Mouse (Mus musculus): ENCODE measurements around the gene Ccdc191.

Ccdc191 gene

GRCm38 (mm10) chr16:43979328-43980109 lies 89.9 kb downstream of the Ccdc191 start, which contains the start of gene Zdhhc23:
Zdhhc23 (minus strand) TSS chr16:43979791.
- CTCF ChIA-PET: no interaction called here

- CTCF ChIA-PET: no interaction called here
Observed at GRCm38 (mm10) chr16:43980110-43980609, 90.6 kb downstream of the Ccdc191 start.

GRCm38 (mm10) chr16:43986299-43986698 lies 96.7 kb downstream of the Ccdc191 start:
- CTCF ChIA-PET: no interaction called here

GRCm38 (mm10) chr16:43994623-43995022 lies 105.0 kb downstream of the Ccdc191 start:
- CTCF ChIA-PET: no interaction called here

- CTCF ChIA-PET: no interaction called here
Observed at GRCm38 (mm10) chr16:43999111-43999510, 109.5 kb downstream of the Ccdc191 start.

- CTCF ChIA-PET: interaction anchor here (0.5 kb wide), 1 partner anchor 23 kb away, joined by 4 read pairs; no protein-coding TSS in a partner anchor
Observed at GRCm38 (mm10) chr16:43999541-43999940, 109.9 kb downstream of the Ccdc191 start.

- CTCF ChIA-PET: no interaction called here
Observed at GRCm38 (mm10) chr16:44002086-44002485, 112.5 kb downstream of the Ccdc191 start.

GRCm38 (mm10) chr16:44011010-44011409 lies 121.4 kb downstream of the Ccdc191 start:
- CTCF ChIA-PET: no interaction called here
